In the genomic region with DNA sequence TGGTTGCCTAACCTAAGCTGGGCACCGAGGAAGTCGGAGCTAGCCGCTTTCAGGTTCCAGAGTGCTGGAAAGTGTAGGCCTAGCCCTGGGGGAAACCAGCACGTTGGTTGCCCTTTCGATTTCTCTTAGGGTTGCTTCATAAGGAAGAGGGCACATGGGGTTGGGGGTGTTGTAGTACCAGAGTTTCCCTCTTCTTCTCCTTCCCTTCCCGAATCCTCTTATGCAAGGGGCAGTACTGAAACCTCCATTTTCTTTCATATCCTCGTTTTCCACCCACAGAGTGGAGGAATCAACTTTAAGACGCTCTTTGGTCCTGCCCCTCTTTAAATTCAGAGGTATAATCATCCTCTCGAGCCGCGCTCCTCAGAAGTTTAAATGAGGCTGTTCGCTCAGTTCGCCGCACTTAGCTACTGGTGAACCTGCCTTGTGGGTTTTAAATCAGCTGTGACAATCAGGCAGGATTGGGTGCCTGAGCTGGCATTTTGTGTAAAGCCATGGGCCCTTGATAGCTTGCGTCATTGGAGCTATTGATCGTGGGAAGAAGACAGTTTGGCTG, we compare ENCODE assay signal across 8 mouse cellular contexts. TPM values are rescaled to one million over a fixed set of nuclear protein-coding genes. Genes with fewer than 3 reads are reported as not detected.
DNase-seq lines count a peak whose midpoint lies in the region; ATAC-seq and TF ChIP-seq lines count a peak whose summit lies in the region.

No protein-coding gene starts in this region.

- H3K9ac ChIP-seq in heart, embryonic 11.5 days (ENCODE audit: low read depth, low read length), result peak overlapping the region; percentile 98

- no peak for ATAC-seq in heart, embryonic 11.5 days (replicated peaks; ENCODE audit: insufficient number of reproducible peaks, low FRiP score, low TSS enrichment)

- peak overlapping the region; percentile 93 for H3K27ac ChIP-seq in heart, embryonic 11.5 days (ENCODE audit: low read depth, low read length)

- peak overlapping the region; percentile 94 for H3K4me2 ChIP-seq in heart, embryonic 11.5 days

- no peak for TF ChIP-seq CTCF in brain, embryonic 14.5 days (IDR thresholded peaks at IDR 0.05; ENCODE audit: borderline replicate concordance, extremely low read depth, insufficient read depth, insufficient read length)

- peak overlapping the region; percentile 99 for H3K4me3 ChIP-seq in heart, embryonic 11.5 days (ENCODE audit: low read depth, low read length)

- intact Hi-C loops in left cerebral cortex, postnatal 4 days (cut with DNase I), result loop anchor here (5.0 kb wide), 1 partner anchor 48 kb away; no protein-coding TSS in a partner anchor

- H3K4me1 ChIP-seq in heart, embryonic 11.5 days (ENCODE audit: control insufficient read depth, insufficient read depth, low read length), result peaks cover 27% of the 10 kb centered on the region

- no peaks in the 10 kb centered on the region for H3K9me3 ChIP-seq in heart, embryonic 11.5 days (replicated peaks; ENCODE audit: control insufficient read depth, low read length)

- WGBS in heart, embryonic 11.5 days (ENCODE audit: insufficient replicate concordance), result 2% methylated on average over 16 of the region's 16 CpGs

- peak; percentile 29 for DNase-seq in kidney, adult 18-20 months
- no peak for DNase-seq in kidney, adult 9 months
- DNase-seq in brain, embryonic 14.5 days (ENCODE audit: low read depth), result peak; percentile 27
- peak; percentile 66 for DNase-seq in liver
- DNase-seq in monocyte, adult 2 months (ENCODE audit: low read depth in 1 of 2, low spot score in 2 of 2), result peak; percentile 49 to 52
- peak; percentile 49 for DNase-seq in thymus, postnatal 14 days
- no peak for DNase-seq in left cerebral cortex, postnatal 4 days

- no peaks in the 10 kb centered on the region for H3K27me3 ChIP-seq in heart, embryonic 11.5 days (ENCODE audit: control insufficient read depth, insufficient read depth, low read length)

- no peak for TF ChIP-seq POLR2A in brain, embryonic 14.5 days (IDR thresholded peaks at IDR 0.05; ENCODE audit: borderline replicate concordance, extremely low read depth, insufficient read depth, insufficient read length, poor library complexity, severe bottlenecking)

- H3K36me3 ChIP-seq in heart, embryonic 11.5 days (ENCODE audit: control insufficient read depth, insufficient read depth, low read length), result no peaks in the 10 kb centered on the region

RNA-seq across cellular contexts. Expression of a gene that starts 1.4 kb away (rescaled TPM):
- 36.5 and 57.6 TPM in 2 replicates for polyA plus RNA-seq in brain, embryonic 14.5 days (2012; rRNA removed)
- polyA plus RNA-seq in heart, embryonic 11.5 days (2014; fragmentation: Nextera tagmentation; extraction: Ambion mirVana), result 16.9 and 19.5 TPM in 2 replicates
- total RNA-seq in left cerebral cortex, postnatal 4 days (2021), result 10 to 100 TPM; 97.9 to 100.0 TPM

Comparison
In these comparisons a context has a peak if more than half of its experiments do, and no peak if none do; other contexts are left out.
1. DNase-seq: peak in kidney, adult 18-20 months (single experiment), brain, embryonic 14.5 days (single experiment), liver (single experiment), monocyte, adult 2 months (2 of 2) and thymus, postnatal 14 days (single experiment); none in kidney, adult 9 months (single experiment) and left cerebral cortex, postnatal 4 days (single experiment).